Mouse (Mus musculus): ENCODE results near the gene Lipe.

DNA sequence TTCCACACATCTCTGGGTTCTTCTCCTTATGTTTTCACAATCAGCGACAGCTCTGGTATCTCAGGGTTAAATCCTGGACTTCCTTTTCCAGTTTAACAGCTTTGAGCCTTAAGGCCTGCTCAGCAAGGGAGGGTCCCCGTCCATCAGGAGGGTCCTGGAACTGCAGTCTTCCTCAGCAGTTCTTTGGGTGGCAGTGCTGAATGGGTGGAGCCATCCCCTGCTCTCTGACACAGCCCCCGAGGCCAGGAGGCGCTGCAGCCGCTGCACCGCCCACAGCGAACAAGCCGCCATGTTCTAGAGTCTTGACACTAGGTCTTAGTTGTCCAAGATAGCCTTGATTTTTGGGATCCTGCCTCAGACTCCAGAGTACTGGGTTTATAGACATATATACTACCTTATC is 21.0 kb upstream of the Lipe start:
- no peak for TF ChIP-seq POLR2AphosphoS2 (IDR thresholded peaks at IDR 0.05; ENCODE audit: low read length)
- no peak for TF ChIP-seq POLR2A (IDR thresholded peaks at IDR 0.05; ENCODE audit: control insufficient read depth in 1 of 2, insufficient read depth in 1 of 2, low read depth in 1 of 2, low read length in 2 of 2, poor library complexity in 1 of 2)
- TF ChIP-seq CHD2 (IDR thresholded peaks at IDR 0.05; ENCODE audit: low read length) = no peak
- TF ChIP-seq CTCF (IDR thresholded peaks at IDR 0.05 in 2 of 3, conservative IDR thresholded peaks at IDR 0.05 in 1 of 3; ENCODE audit: control insufficient read depth in 1 of 3, insufficient read depth in 1 of 3, low read depth in 2 of 3, low read length in 3 of 3, poor library complexity in 1 of 3, severe bottlenecking in 1 of 3) = no peak
- TF ChIP-seq EP300 (IDR thresholded peaks at IDR 0.05; ENCODE audit: low read depth in 1 of 2, low read length in 2 of 2) = no peak
- TF ChIP-seq GATA1 (IDR thresholded peaks at IDR 0.05; ENCODE audit: low read depth, low read length) = no peak
- TF ChIP-seq ZC3H11A (IDR thresholded peaks at IDR 0.05; ENCODE audit: low read depth, low read length) = no peak
- no peak for TF ChIP-seq ETS1 (IDR thresholded peaks at IDR 0.05; ENCODE audit: low read depth, low read length)
- TF ChIP-seq SMC3 (IDR thresholded peaks at IDR 0.05; ENCODE audit: low read depth, low read length) = no peak

Measured in MEL (cell line).